Mouse (Mus musculus) midbrain, embryonic 16.5 days (tissue): ENCODE results near the gene Dnah6. TPM values are rescaled to one million over a fixed set of nuclear protein-coding genes. Genes with fewer than 3 reads are reported as not detected.

ENCODE experiments used
- ATAC-seq: fragments of 200-750 bp; cut with Nextera tagmentation; 2 replicates; pipeline ENCODE4 v1.8.0; 2017; ENCODE audit warnings: moderate TSS enrichment
- H3K27ac ChIP-seq: fragments of 300-500 bp; sonication (generic); 2 replicates; pipeline ENCODE4 v1.5.1; 2014; ENCODE audit warnings: mild to moderate bottlenecking, low read length, mixed read lengths
- H3K27me3 ChIP-seq: fragments of 300-500 bp; sonication (generic); 2 replicates; pipeline ENCODE4 v1.6.1; 2014; ENCODE audit warnings: low read depth, low read length, mixed read lengths; ENCODE audit not compliant: control insufficient read depth, insufficient read depth
- H3K36me3 ChIP-seq: fragments of 300-500 bp; sonication (generic); 2 replicates; pipeline ENCODE4 v1.6.1; 2014; ENCODE audit warnings: mild to moderate bottlenecking, low read length, moderate library complexity, mixed read lengths; ENCODE audit not compliant: control insufficient read depth, insufficient read depth
- H3K4me1 ChIP-seq: fragments of 300-500 bp; sonication (generic); 2 replicates; pipeline ENCODE4 v1.6.1; 2014; ENCODE audit warnings: mild to moderate bottlenecking, low read length, mixed read lengths; ENCODE audit not compliant: control insufficient read depth, insufficient read depth
- H3K4me2 ChIP-seq: fragments of 300-500 bp; sonication (generic); 2 replicates; pipeline ENCODE4 v1.6.1; 2014; ENCODE audit warnings: mild to moderate bottlenecking, low read length, mixed read lengths
- H3K4me3 ChIP-seq: fragments of 300-500 bp; sonication (generic); 2 replicates; pipeline ENCODE4 v1.5.1; 2014; ENCODE audit warnings: low read depth, mild to moderate bottlenecking, low read length, moderate library complexity, mixed read lengths
- H3K9ac ChIP-seq: fragments of 300-500 bp; sonication (generic); 2 replicates; pipeline ENCODE4 v1.6.1; 2014; ENCODE audit warnings: low read depth, low read length, mixed read lengths
- H3K9me3 ChIP-seq: fragments of 300-500 bp; sonication (generic); replicated peaks from 2 replicates; pipeline ENCODE4 v1.6.1; 2014; ENCODE audit warnings: mild to moderate bottlenecking, low read length, mixed read lengths; ENCODE audit not compliant: control insufficient read depth, poor library complexity, severe bottlenecking
- WGBS: fragments of 180-500 bp; shearing (Covaris S2); extraction: QIAGEN DNeasy Blood & Tissue Kit; methylation state at CpG from one replicate; pipeline ENCODE4 v1.1.7; 2014; 5-methylcytosine and 5-hydroxymethylcytosine counted together
- polyA plus RNA-seq: library from polyadenylated mRNA; unstranded; fragments of >200 nt; fragmentation: Nextera tagmentation; extraction: Ambion mirVana; gene quantifications from 2 replicates; pipeline ENCODE4 v1.2.1, GENCODE M21; 2015

Gene Dnah6
- polyA plus RNA-seq, 1 experiment from 2014 or later: 0.36 TPM

- Histone ChIP-seq H3K4me1 (no peaks in the 10 kb centered on the region), H3K4me2 (no peak overlapping the region), H3K4me3 (no peak overlapping the region), H3K36me3 (no peaks in the 10 kb centered on the region), H3K9me3 (no peaks in the 10 kb centered on the region), H3K27me3 (no peaks in the 10 kb centered on the region), H3K27ac (no peak overlapping the region), H3K9ac (no peak overlapping the region)
- no peak for ATAC-seq
- 84% methylated on average over 10 of the region's 10 CpGs for WGBS
These were observed 202.6 kb downstream of the Dnah6 start for GRCm38 (mm10) chr6:73018725-73019280.

- Histone ChIP-seq H3K9ac (no peak overlapping the region), H3K36me3 (no peaks in the 10 kb centered on the region), H3K9me3 (no peaks in the 10 kb centered on the region), H3K27ac (no peak overlapping the region), H3K4me2 (no peak overlapping the region), H3K4me1 (no peaks in the 10 kb centered on the region), H3K27me3 (no peaks in the 10 kb centered on the region), H3K4me3 (no peak overlapping the region)
- ATAC-seq: no peak
- 43% methylated on average over 13 of the region's 13 CpGs for WGBS
These were observed 206.9 kb downstream of the Dnah6 start for GRCm38 (mm10) chr6:73014317-73015160.

- no peak for ATAC-seq
- H3K27me3 ChIP-seq: no peaks in the 10 kb centered on the region
- no peaks in the 10 kb centered on the region for H3K36me3 ChIP-seq
- WGBS: 89% methylated on average over 8 of the region's 8 CpGs
- no peak overlapping the region for H3K4me2 ChIP-seq
- H3K9ac ChIP-seq: no peak overlapping the region
- no peak overlapping the region for H3K4me3 ChIP-seq
- no peaks in the 10 kb centered on the region for H3K9me3 ChIP-seq
- H3K27ac ChIP-seq: no peak overlapping the region
- H3K4me1 ChIP-seq: no peaks in the 10 kb centered on the region
These were observed 208.5 kb downstream of the Dnah6 start for GRCm38 (mm10) chr6:73012931-73013330.

DNA sequence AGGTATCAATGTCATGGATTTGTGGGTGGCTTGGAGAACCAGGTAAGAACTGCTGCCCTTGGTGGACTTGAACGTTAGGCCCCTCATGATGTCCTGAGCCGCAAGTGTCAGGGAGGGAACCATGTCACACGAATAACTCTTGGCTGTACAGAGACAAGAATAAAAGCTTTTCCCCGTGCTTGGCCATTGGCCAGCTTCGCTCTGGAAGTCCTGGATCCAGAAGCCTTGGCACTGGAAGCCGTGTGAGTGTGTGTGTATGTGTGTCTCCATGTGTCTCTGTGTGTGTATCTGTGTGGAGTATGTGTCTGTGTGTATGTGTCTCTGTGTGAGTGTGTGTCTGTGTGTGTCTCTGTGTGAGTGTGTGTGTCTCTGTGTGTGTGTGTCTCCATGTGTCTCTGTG is 209.6 kb downstream of the Dnah6 start:
- H3K4me3 ChIP-seq: no peak overlapping the region
- H3K4me2 ChIP-seq: no peak overlapping the region
- 73% methylated on average over 6 of the region's 6 CpGs for WGBS
- H3K9me3 ChIP-seq: no peaks in the 10 kb centered on the region
- H3K27me3 ChIP-seq: no peaks in the 10 kb centered on the region
- no peak overlapping the region for H3K27ac ChIP-seq
- no peak overlapping the region for H3K9ac ChIP-seq
- no peak for ATAC-seq
- H3K4me1 ChIP-seq: no peaks in the 10 kb centered on the region
- H3K36me3 ChIP-seq: no peaks in the 10 kb centered on the region

GRCm38 (mm10) chr6:73010073-73010472 is 211.4 kb downstream of the Dnah6 start:
- H3K4me3 ChIP-seq: no peak overlapping the region
- H3K4me1 ChIP-seq: no peaks in the 10 kb centered on the region
- H3K27ac ChIP-seq: no peak overlapping the region
- H3K9ac ChIP-seq: no peak overlapping the region
- WGBS: 43% methylated on average over 6 of the region's 6 CpGs
- H3K9me3 ChIP-seq: no peaks in the 10 kb centered on the region
- no peaks in the 10 kb centered on the region for H3K27me3 ChIP-seq
- H3K36me3 ChIP-seq: no peaks in the 10 kb centered on the region
- ATAC-seq: no peak
- no peak overlapping the region for H3K4me2 ChIP-seq

DNA sequence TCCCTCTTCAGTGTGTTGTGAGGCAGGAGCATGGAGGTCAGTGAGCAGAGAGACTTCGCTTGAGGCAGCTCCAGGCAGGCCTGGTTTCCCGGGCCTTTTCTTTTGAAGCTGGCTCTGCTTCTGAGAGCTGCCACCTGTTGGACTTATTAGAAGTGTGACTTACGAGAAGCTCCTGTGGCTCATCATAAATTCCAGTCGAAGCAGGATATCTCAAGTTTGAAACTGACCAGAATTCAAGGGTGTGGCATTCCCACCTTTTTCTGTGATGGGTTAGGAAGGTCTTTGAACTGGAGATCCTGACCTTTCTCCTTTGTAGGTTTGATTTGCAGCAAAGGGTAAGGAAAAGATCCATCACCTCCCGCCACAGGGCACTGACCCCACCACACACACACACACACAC is 217.8 kb downstream of the Dnah6 start:
- Histone ChIP-seq H3K9me3 (no peaks in the 10 kb centered on the region), H3K4me2 (no peak overlapping the region), H3K4me3 (no peak overlapping the region), H3K36me3 (no peaks in the 10 kb centered on the region), H3K9ac (no peak overlapping the region), H3K4me1 (no peaks in the 10 kb centered on the region), H3K27ac (no peak overlapping the region), H3K27me3 (no peaks in the 10 kb centered on the region)
- ATAC-seq: no peak
- WGBS: 83% methylated on average over 5 of the region's 5 CpGs

GRCm38 (mm10) chr6:73002391-73002790 is 219.1 kb downstream of the Dnah6 start:
- no peak overlapping the region for H3K9ac ChIP-seq
- no peaks in the 10 kb centered on the region for H3K36me3 ChIP-seq
- H3K27ac ChIP-seq: no peak overlapping the region
- no peaks in the 10 kb centered on the region for H3K9me3 ChIP-seq
- H3K4me1 ChIP-seq: no peaks in the 10 kb centered on the region
- H3K4me3 ChIP-seq: no peak overlapping the region
- H3K27me3 ChIP-seq: no peaks in the 10 kb centered on the region
- no peak for ATAC-seq
- WGBS: 52% methylated on average over 1 of the region's 1 CpGs
- no peak overlapping the region for H3K4me2 ChIP-seq

- no peak for ATAC-seq
- H3K36me3 ChIP-seq: no peaks in the 10 kb centered on the region
- no peak overlapping the region for H3K4me3 ChIP-seq
- H3K9ac ChIP-seq: no peak overlapping the region
- H3K27me3 ChIP-seq: no peaks in the 10 kb centered on the region
- H3K27ac ChIP-seq: no peak overlapping the region
- H3K4me2 ChIP-seq: no peak overlapping the region
- H3K4me1 ChIP-seq: no peaks in the 10 kb centered on the region
- H3K9me3 ChIP-seq: no peaks in the 10 kb centered on the region
- WGBS: 100% methylated on average over 1 of the region's 1 CpGs
These were observed 222.6 kb downstream of the Dnah6 start for GRCm38 (mm10) chr6:72998809-72999208.

GRCm38 (mm10) chr6:72993688-72994082 is 227.8 kb downstream of the Dnah6 start:
- H3K4me2 ChIP-seq: no peak overlapping the region
- H3K4me3 ChIP-seq: no peak overlapping the region
- no peak for ATAC-seq
- no peaks in the 10 kb centered on the region for H3K4me1 ChIP-seq
- no peaks in the 10 kb centered on the region for H3K9me3 ChIP-seq
- H3K27me3 ChIP-seq: no peaks in the 10 kb centered on the region
- H3K36me3 ChIP-seq: no peaks in the 10 kb centered on the region
- no peak overlapping the region for H3K9ac ChIP-seq
- WGBS: 87% methylated on average over 5 of the region's 5 CpGs
- no peak overlapping the region for H3K27ac ChIP-seq
